10 mouse cellular contexts compared by ENCODE assay signal in genomic region chr2:131040854-131041825, GRCm38 (mm10). TPM values are rescaled to one million over a fixed set of nuclear protein-coding genes. Genes with fewer than 3 reads are reported as not detected.
DNase-seq lines count a peak whose midpoint lies in the region; ATAC-seq and TF ChIP-seq lines count a peak whose summit lies in the region.
"Had no signal": no experiment of that assay in that cellular context is flagged by ENCODE, and none has a peak within 500 bp of the region (broad histone marks: within the 10 kb centered on the region; RNA-seq: fewer than 3 reads in every experiment).

No protein-coding gene starts in this region.

- peak overlapping the region; percentile 67 for H3K4me2 ChIP-seq in liver, postnatal 0 days (ENCODE audit: low read depth, low read length)

- peak overlapping the region; percentile 10 for H3K4me3 ChIP-seq in lung, adult 2 months (replicated peaks; ENCODE audit: extremely low read depth, low read depth, low read length)
- H3K4me3 ChIP-seq in layer of hippocampus, adult 2 months, result peak overlapping the region; percentile 68
- peak overlapping the region; percentile 36 for H3K4me3 ChIP-seq in liver, postnatal 0 days (ENCODE audit: low read depth, low read length)
- peak overlapping the region; percentile 43 for H3K4me3 ChIP-seq in small intestine, adult 2 months (ENCODE audit: low read depth, low read length)

- TF ChIP-seq POLR2A in lung, adult 2 months (IDR thresholded peaks at IDR 0.05; ENCODE audit: borderline replicate concordance, extremely low read depth, low read depth, low read length), result no peak
- TF ChIP-seq POLR2A in small intestine, adult 2 months (IDR thresholded peaks at IDR 0.05; ENCODE audit: low read depth, low read length), result no peak

- peak overlapping the region; percentile 96 for H3K27ac ChIP-seq in layer of hippocampus, adult 2 months
- no peak overlapping the region for H3K27ac ChIP-seq in liver, postnatal 0 days (ENCODE audit: low read depth)
- H3K27ac ChIP-seq in small intestine, adult 2 months (ENCODE audit: insufficient read depth, low read depth, low read length), result no peak overlapping the region
- H3K27ac ChIP-seq: macrophage had no signal

- no peaks in the 10 kb centered on the region for H3K36me3 ChIP-seq in liver, postnatal 0 days (replicated peaks; ENCODE audit: insufficient read depth, low read length)
- H3K36me3 ChIP-seq in small intestine, adult 2 months (ENCODE audit: control insufficient read depth, insufficient read depth, low read length), result no peaks in the 10 kb centered on the region

- WGBS in lung, adult 2 months, result 4% methylated on average over 113 of the region's 115 CpGs
- 4% methylated on average over 107 of the region's 115 CpGs for WGBS in liver, postnatal 0 days (ENCODE audit: insufficient replicate concordance)
- 3% methylated on average over 115 of the region's 115 CpGs for WGBS in small intestine, adult 2 months

- no peaks in the 10 kb centered on the region for H3K9me3 ChIP-seq in liver, postnatal 0 days (ENCODE audit: low read length)

- H3K27me3 ChIP-seq in liver, postnatal 0 days (ENCODE audit: insufficient read depth, low read length), result peaks cover 47% of the 10 kb centered on the region
- peaks cover 17% of the 10 kb centered on the region for H3K27me3 ChIP-seq in small intestine, adult 2 months (ENCODE audit: control insufficient read depth, insufficient read depth, low read length)
- H3K27me3 ChIP-seq: Patski had no signal

- peaks cover 5% of the 10 kb centered on the region; the same call in 1 of the 2 replicates for H3K4me1 ChIP-seq in lung, adult 2 months (ENCODE audit: control insufficient read depth, insufficient read depth, low read length)
- peaks cover 16% of the 10 kb centered on the region for H3K4me1 ChIP-seq in liver, postnatal 0 days (ENCODE audit: insufficient read depth)
- H3K4me1 ChIP-seq in small intestine, adult 2 months (ENCODE audit: control insufficient read depth, insufficient read depth, insufficient read length, low read length), result peaks cover 8% of the 10 kb centered on the region

- no peak for ATAC-seq in liver, postnatal 0 days
- ATAC-seq: Patski had no signal

- TF ChIP-seq EP300 in liver, postnatal 0 days (IDR thresholded peaks at IDR 0.05; ENCODE audit: low read depth), result no peak

- no peak for TF ChIP-seq CTCF in lung, adult 2 months (IDR thresholded peaks at IDR 0.05; ENCODE audit: insufficient read depth, low read length)
- TF ChIP-seq CTCF in layer of hippocampus, adult 2 months (conservative IDR thresholded peaks at IDR 0.05), result no peak
- TF ChIP-seq CTCF in liver, postnatal 0 days (IDR thresholded peaks at IDR 0.05; ENCODE audit: low read depth), result no peak
- no peak for TF ChIP-seq CTCF in small intestine, adult 2 months (IDR thresholded peaks at IDR 0.05; ENCODE audit: extremely low read depth, insufficient read length, insufficient replicate concordance, low read depth, low read length)

- H3K9ac ChIP-seq in liver, postnatal 0 days (replicated peaks), result no peak overlapping the region

- no peak for DNase-seq in lung, adult 2 months
- DNase-seq in lung, postnatal 25 days (ENCODE audit: low spot score), result no peak
- peak; percentile 42 for DNase-seq in cerebellum, adult 9-10 months
- DNase-seq in frontal cortex, postnatal 36 days (ENCODE audit: low spot score in 2 of 2), result peak; percentile 84 to 88
- DNase-seq in layer of hippocampus, adult 2 months (ENCODE audit: low spot score in 2 of 2), result peak; percentile 73 to 74
- no peak for DNase-seq in liver, postnatal 0 days
- no peak for DNase-seq in spleen, adult 18-20 months

RNA-seq across cellular contexts. Expression of gene Gfra4, which starts 1.7 kb away (rescaled TPM):
- 7.3 and 10.9 TPM in 2 replicates for polyA plus RNA-seq in lung, adult 2 months (2012; rRNA removed)
- total RNA-seq in layer of hippocampus, adult 2 months (2021), result 10 to 100 TPM; 62.8 to 64.0 TPM
- polyA plus RNA-seq in liver, postnatal 0 days (2015; fragmentation: Nextera tagmentation; extraction: Ambion mirVana), result 0.07 and 0.26 TPM in 2 replicates
- 11.1 and 17.0 TPM in 2 replicates for polyA plus RNA-seq in small intestine, adult 2 months (2012; rRNA removed)

RNA-seq across cellular contexts. Expression of gene Adam33, which starts 22.5 kb away (rescaled TPM):
- 28.8 and 34.5 TPM in 2 replicates for polyA plus RNA-seq in lung, adult 2 months (2012; rRNA removed)
- under 1 TPM; 0.59 to 0.76 TPM for total RNA-seq in layer of hippocampus, adult 2 months (2021)
- polyA plus RNA-seq in liver, postnatal 0 days (2015; fragmentation: Nextera tagmentation; extraction: Ambion mirVana), result 1.2 TPM in 2 replicates
- 12.4 and 13.1 TPM in 2 replicates for polyA plus RNA-seq in small intestine, adult 2 months (2012; rRNA removed)

RNA-seq across cellular contexts. Expression of gene Siglec1, which starts 45.4 kb away (rescaled TPM):
- 14.7 and 18.5 TPM in 2 replicates for polyA plus RNA-seq in lung, adult 2 months (2012; rRNA removed)
- under 1 TPM; 0.20 to 0.46 TPM for total RNA-seq in layer of hippocampus, adult 2 months (2021)
- polyA plus RNA-seq in liver, postnatal 0 days (2015; fragmentation: Nextera tagmentation; extraction: Ambion mirVana), result 1.9 and 2.0 TPM in 2 replicates
- polyA plus RNA-seq in small intestine, adult 2 months (2012; rRNA removed), result 1.9 and 2.7 TPM in 2 replicates

Comparison
In these comparisons a context has a peak if more than half of its experiments do, and no peak if none do; other contexts are left out.
1. DNase-seq: peak in cerebellum, adult 9-10 months (single experiment), frontal cortex, postnatal 36 days (2 of 2) and layer of hippocampus, adult 2 months (2 of 2); none in lung, adult 2 months (single experiment), lung, postnatal 25 days (single experiment), liver, postnatal 0 days (single experiment) and spleen, adult 18-20 months (0 of 2).
2. H3K4me3 ChIP-seq: peak in every context shown above with its lines; median percentile 68 in layer of hippocampus, adult 2 months; 43 in small intestine, adult 2 months; 36 in liver, postnatal 0 days; 10 in lung, adult 2 months.